Mouse (Mus musculus) erythroid progenitor cell, adult 5-6 weeks (primary cell): ENCODE measurements at regions not wholly inside any gene's neighbourhood (a gene's known extent, or its start where the extent isn't known, plus 50 kb on each side); places are given as distances from the start of the nearest gene placed in this dataset.

Experiments used
- ATAC-seq: replicated peaks from 2 replicates; pipeline ENCODE4 v1.8.0; 2016; ENCODE audit warnings: moderate number of reproducible peaks, mild to moderate bottlenecking, moderate TSS enrichment, inconsistent platforms; ENCODE audit not compliant: poor library complexity, low FRiP score, severe bottlenecking

GRCm38 (mm10) chr13:94619511-94619910 is 169.2 kb upstream of the Tbca start:
- ATAC-seq, result no peak

GRCm38 (mm10) chr13:94630055-94630454 is 158.7 kb upstream of the Tbca start:
- ATAC-seq, result no peak

GRCm38 (mm10) chr13:94630685-94631084 is 158.0 kb upstream of the Tbca start:
- no peak for ATAC-seq

- ATAC-seq, result no peak
Observed at GRCm38 (mm10) chr13:94632730-94633129, 156.0 kb upstream of the Tbca start.

GRCm38 (mm10) chr13:94640336-94640735 is 148.4 kb upstream of the Tbca start:
- ATAC-seq, result no peak

GRCm38 (mm10) chr13:94645241-94646206 is 143.2 kb upstream of the Tbca start:
- ATAC-seq, result no peak

GRCm38 (mm10) chr13:94646326-94646725 is 142.4 kb upstream of the Tbca start:
- no peak for ATAC-seq

- ATAC-seq, result no peak
Observed at GRCm38 (mm10) chr13:94646781-94647555, 141.7 kb upstream of the Tbca start.

GRCm38 (mm10) chr13:94647566-94647965 is 141.1 kb upstream of the Tbca start:
- ATAC-seq, result no peak

GRCm38 (mm10) chr13:94650951-94651350 is 137.8 kb upstream of the Tbca start:
- ATAC-seq, result no peak

GRCm38 (mm10) chr13:94667604-94668003 is 121.1 kb upstream of the Tbca start:
- ATAC-seq, result no peak

- ATAC-seq, result no peak
Observed at GRCm38 (mm10) chr13:94668276-94668675, 120.4 kb upstream of the Tbca start.

- no peak for ATAC-seq
Observed at GRCm38 (mm10) chr13:94669106-94669683, 119.5 kb upstream of the Tbca start.

GRCm38 (mm10) chr13:94670266-94670665 is 118.4 kb upstream of the Tbca start:
- ATAC-seq, result no peak

GRCm38 (mm10) chr13:94670961-94671360 is 117.7 kb upstream of the Tbca start:
- ATAC-seq, result no peak

- ATAC-seq, result no peak
Observed at GRCm38 (mm10) chr13:94680492-94681168, 108.1 kb upstream of the Tbca start.

- ATAC-seq, result 0 out of 2 replicates have a peak, but pooled peaks have one; percentile 19
Observed at GRCm38 (mm10) chr13:94681606-94682005, 107.1 kb upstream of the Tbca start.

GRCm38 (mm10) chr13:94685191-94685590 is 103.5 kb upstream of the Tbca start:
- ATAC-seq, result no peak

- no peak for ATAC-seq
Observed at GRCm38 (mm10) chr13:94687295-94687694, 101.4 kb upstream of the Tbca start.

- no peak for ATAC-seq
Observed at GRCm38 (mm10) chr13:94706641-94707053, 82.1 kb upstream of the Tbca start.
